Mouse (Mus musculus) embryonic facial prominence, embryonic 13.5 days (tissue): Measurements from ENCODE around the gene Kat2a. TPM values are rescaled to one million over a fixed set of nuclear protein-coding genes. Genes with fewer than 3 reads are reported as not detected.

Source experiments
- polyA plus RNA-seq: library from polyadenylated mRNA; unstranded; fragments of >200 nt; fragmentation: Nextera tagmentation; extraction: Ambion mirVana; gene quantifications from 2 replicates; pipeline ENCODE4 v1.2.1, GENCODE M21; 2015

Gene Kat2a
- polyA plus RNA-seq, 1 experiment from 2014 or later, result 61.0 TPM

Other genes starting within 250 kb of the Kat2a start
- gene Klhl11, start 239.7 kb downstream of the Kat2a start, polyA plus RNA-seq, result 12.0 and 12.6 TPM in 2 replicates
- gene Acly, start 184.5 kb downstream of the Kat2a start, polyA plus RNA-seq, result 138 and 141 TPM in 2 replicates
- gene Ttc25, start 166.9 kb downstream of the Kat2a start, polyA plus RNA-seq, result 0.66 and 0.80 TPM in 2 replicates
- 28.0 and 31.4 TPM in 2 replicates for gene Cnp, start 137.6 kb downstream of the Kat2a start, polyA plus RNA-seq
- 78.9 and 79.0 TPM in 2 replicates for gene Nkiras2, start 93.2 kb downstream of the Kat2a start, polyA plus RNA-seq
- 277 and 293 TPM in 2 replicates for gene Dnajc7, start 92.3 kb downstream of the Kat2a start, polyA plus RNA-seq
- gene Zfp385c, start 20.0 kb downstream of the Kat2a start, polyA plus RNA-seq, result 1.7 and 2.3 TPM in 2 replicates
- gene Dhx58, start 8.2 kb downstream of the Kat2a start, polyA plus RNA-seq, result 3.4 and 5.2 TPM in 2 replicates
- 0.39 TPM in 1 of 2 replicates, not detected in the other for gene Hspb9, start 1.4 kb upstream of the Kat2a start, polyA plus RNA-seq
- gene Rab5c, start 25.8 kb upstream of the Kat2a start, polyA plus RNA-seq, result 21.0 and 28.5 TPM in 2 replicates
- gene Kcnh4, start 47.5 kb upstream of the Kat2a start, polyA plus RNA-seq, result 0.08 and 0.14 TPM in 2 replicates
- not detected in 2 replicates for gene Hcrt, start 50.5 kb upstream of the Kat2a start, polyA plus RNA-seq
- 6.3 and 7.0 TPM in 2 replicates for gene Ghdc, start 58.5 kb upstream of the Kat2a start, polyA plus RNA-seq
- 19.1 and 19.9 TPM in 2 replicates for gene Stat5b, start 138.3 kb upstream of the Kat2a start, polyA plus RNA-seq
- gene Stat5a, start 146.9 kb upstream of the Kat2a start, polyA plus RNA-seq, result 4.9 and 6.6 TPM in 2 replicates
- gene Stat3, start 227.1 kb upstream of the Kat2a start, polyA plus RNA-seq, result 40.7 and 48.3 TPM in 2 replicates